Mouse (Mus musculus) c-Kit-negative CD71-positive TER-119-positive erythroid progenitor cells, embryonic 14.5 days (primary cell): ENCODE measurements around the gene Reg3g.
"Not testable (repeated sequence)": the region's sequence is repeated elsewhere in the genome, so short reads cannot be mapped to it uniquely, and the experiment has no call there.

ENCODE experiments used
- DNase-seq: peaks from one replicate; pipeline ENCODE4 v3.0.0-alpha.2; 2013; ENCODE audit warnings: low read depth, low spot score

The Reg3g gene

GRCm38 (mm10) chr6:78468772-78469171, at the start of gene Reg3g:
Gene Reg3g (minus strand): TSS chr6:78468872.
- DNase-seq: no peak

GRCm38 (mm10) chr6:78515777-78516446, 47.2 kb upstream of the Reg3g start:
- DNase-seq: no peak

GRCm38 (mm10) chr6:78512833-78513232, 44.2 kb upstream of the Reg3g start:
- DNase-seq: no peak

- DNase-seq: no peak
Observed at GRCm38 (mm10) chr6:78510173-78510900, 41.7 kb upstream of the Reg3g start.

GRCm38 (mm10) chr6:78505745-78506144, 37.1 kb upstream of the Reg3g start:
- no peak for DNase-seq

- DNase-seq: no peak
Observed at GRCm38 (mm10) chr6:78494633-78495032, 26.0 kb upstream of the Reg3g start.

GRCm38 (mm10) chr6:78469287-78469686, 615 bp upstream of the Reg3g start:
- no peak for DNase-seq

- no peak for DNase-seq
Observed at GRCm38 (mm10) chr6:78463266-78463665, 5.4 kb downstream of the Reg3g start.

- no peak for DNase-seq
Observed at GRCm38 (mm10) chr6:78462360-78462759, 6.3 kb downstream of the Reg3g start.

GRCm38 (mm10) chr6:78460191-78460825, 8.4 kb downstream of the Reg3g start:
- DNase-seq: no peak

GRCm38 (mm10) chr6:78452804-78453203, 15.9 kb downstream of the Reg3g start:
- no peak for DNase-seq

GRCm38 (mm10) chr6:78448409-78448808, 20.3 kb downstream of the Reg3g start:
- no peak for DNase-seq

- no peak for DNase-seq
Observed at GRCm38 (mm10) chr6:78447202-78447601, 21.5 kb downstream of the Reg3g start.

GRCm38 (mm10) chr6:78425497-78425896, 43.2 kb downstream of the Reg3g start:
- no peak for DNase-seq

- DNase-seq: not testable (repeated sequence)
Observed at GRCm38 (mm10) chr6:78422411-78422810, 46.3 kb downstream of the Reg3g start, which contains the start of gene Reg1. Gene Reg1 (plus strand): TSS chr6:78422711.
